Mouse (Mus musculus) limb, embryonic 14.5 days (tissue): ENCODE measurements around the gene Mmp9. TPM values are rescaled to one million over a fixed set of nuclear protein-coding genes. Genes with fewer than 3 reads are reported as not detected.

ENCODE experiments used
- ATAC-seq: fragments of 200-750 bp; cut with Nextera tagmentation; 2 replicates; pipeline ENCODE4 v1.8.0; 2017; ENCODE audit warnings: low read depth, moderate number of reproducible peaks, moderate TSS enrichment; ENCODE audit not compliant: low FRiP score
- DNase-seq: peaks from one replicate; pipeline ENCODE4 v3.0.0-alpha.2; 2015; ENCODE audit warnings: low spot score
- H3K27ac ChIP-seq: fragments of 300-500 bp; sonication (generic); replicated peaks from 2 replicates; pipeline ENCODE4 v1.5.1; 2014; ENCODE audit warnings: low read depth, mild to moderate bottlenecking, low read length, moderate library complexity, mixed read lengths
- H3K27me3 ChIP-seq: fragments of 300-500 bp; sonication (generic); 2 replicates; pipeline ENCODE4 v1.6.1; 2014; ENCODE audit warnings: low read length, mixed read lengths; ENCODE audit not compliant: control insufficient read depth, insufficient read depth
- H3K36me3 ChIP-seq: fragments of 300-500 bp; sonication (generic); 2 replicates; pipeline ENCODE4 v1.6.1; 2014; ENCODE audit warnings: mild to moderate bottlenecking, low read length, moderate library complexity, mixed read lengths; ENCODE audit not compliant: control insufficient read depth, insufficient read depth
- H3K4me1 ChIP-seq: fragments of 300-500 bp; sonication (generic); 2 replicates; pipeline ENCODE4 v1.6.1; 2014; ENCODE audit warnings: antibody characterized with exemption, low read length, mixed read lengths; ENCODE audit not compliant: control insufficient read depth, insufficient read depth
- H3K4me2 ChIP-seq: fragments of 300-500 bp; sonication (generic); replicated peaks from 2 replicates; pipeline ENCODE4 v1.6.1; 2014; ENCODE audit warnings: low read depth, mild to moderate bottlenecking, low read length, moderate library complexity; ENCODE audit not compliant: severe bottlenecking
- H3K4me3 ChIP-seq: fragments of 300-500 bp; sonication (generic); replicated peaks from 2 replicates; pipeline ENCODE4 v1.5.1; 2014; ENCODE audit warnings: low read length
- H3K9ac ChIP-seq: fragments of 300-500 bp; sonication (generic); 2 replicates; pipeline ENCODE4 v1.6.1; 2014; ENCODE audit warnings: mild to moderate bottlenecking, low read depth, low read length, moderate library complexity; ENCODE audit not compliant: severe bottlenecking
- H3K9me3 ChIP-seq: fragments of 300-500 bp; sonication (generic); 2 replicates; pipeline ENCODE4 v1.6.1; 2016; ENCODE audit warnings: low read length; ENCODE audit not compliant: control insufficient read depth
- POLR2A ChIP-seq: fragments of 200-500 bp; IDR thresholded peaks from 2 replicates; pipeline ENCODE4 v1.8.0; 2012; ENCODE audit warnings: inconsistent platforms, mild to moderate bottlenecking, moderate library complexity, borderline replicate concordance; ENCODE audit not compliant: insufficient read depth, insufficient read length; ENCODE audit errors: extremely low read depth
- WGBS: fragments of 180-500 bp; shearing (Covaris S2); extraction: QIAGEN DNeasy Blood & Tissue Kit; methylation state at CpG from one replicate; pipeline ENCODE4 v1.1.7; 2014; 5-methylcytosine and 5-hydroxymethylcytosine counted together
- polyA plus RNA-seq, 2 experiments: library from polyadenylated mRNA; depleted of rRNA in 1 of 2; stranded (reverse) in 1 of 2; unstranded in 1 of 2; fragments of >200 nt; fragmentation: Nextera tagmentation in 1 of 2; extraction: Ambion mirVana in 1 of 2; gene quantifications; 2 replicates each; pipeline versions ENCODE4 v1.2.1 to v1.2.3; 2012 to 2014

The Mmp9 gene
- polyA plus RNA-seq, 2 experiments = 16.7 to 19.1 TPM

DNA sequence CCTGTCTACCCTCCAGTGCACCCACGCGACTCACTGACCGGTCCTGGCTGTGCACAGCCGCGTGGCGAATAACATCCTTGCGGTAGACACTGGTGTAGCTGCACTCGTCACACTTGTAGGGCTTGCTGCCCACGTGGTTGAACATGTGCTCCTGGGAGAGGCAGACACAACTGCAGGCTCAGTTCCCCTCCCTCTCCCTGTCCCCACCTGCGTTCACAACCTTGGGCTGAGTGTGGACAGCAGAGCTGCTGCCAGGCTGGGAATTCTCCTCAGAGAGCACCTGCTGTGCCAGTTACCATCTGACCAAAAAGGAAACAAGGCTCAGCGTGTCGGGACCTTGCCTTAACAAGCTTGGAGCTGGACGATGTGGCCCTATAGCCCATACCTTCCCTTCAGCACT lies 39.2 kb upstream of the Mmp9 start:
- WGBS = 92% methylated on average over 13 of the region's 13 CpGs

GRCm38 (mm10) chr2:164903496-164903895 lies 37.1 kb upstream of the Mmp9 start:
- 87% methylated on average over 1 of the region's 1 CpGs for WGBS
- DNase-seq = no peak
- Histone ChIP-seq H3K36me3 (peaks cover 99% of the 10 kb centered on the region), H3K27me3 (no peaks in the 10 kb centered on the region), H3K9ac (no peak overlapping the region), H3K9me3 (peaks cover 5% of the 10 kb centered on the region), H3K4me1 (no peaks in the 10 kb centered on the region), H3K4me2 (no peak overlapping the region), H3K27ac (no peak overlapping the region), H3K4me3 (no peak overlapping the region)
- TF ChIP-seq POLR2A = no peak
- ATAC-seq = no peak

More for the DNA sequence above, 39.2 kb upstream of the Mmp9 start:
- DNase-seq = no peak
- Histone ChIP-seq H3K9ac (no peak overlapping the region), H3K36me3 (peaks cover 99% of the 10 kb centered on the region), H3K4me1 (no peaks in the 10 kb centered on the region), H3K9me3 (peaks cover 4% of the 10 kb centered on the region), H3K27ac (no peak overlapping the region), H3K27me3 (no peaks in the 10 kb centered on the region), H3K4me2 (no peak overlapping the region), H3K4me3 (no peak overlapping the region)
- ATAC-seq = no peak
- TF ChIP-seq POLR2A = no peak

GRCm38 (mm10) chr2:164906071-164906470 lies 34.5 kb upstream of the Mmp9 start:
- ATAC-seq = no peak
- no peak overlapping the region for H3K9ac ChIP-seq
- 95% methylated on average over 4 of the region's 4 CpGs for WGBS
- DNase-seq = no peak
- peaks cover 85% of the 10 kb centered on the region for H3K36me3 ChIP-seq
- no peak overlapping the region for H3K4me2 ChIP-seq
- no peak overlapping the region for H3K4me3 ChIP-seq
- peaks cover 5% of the 10 kb centered on the region for H3K9me3 ChIP-seq
- H3K27me3 ChIP-seq = no peaks in the 10 kb centered on the region
- TF ChIP-seq POLR2A = no peak
- peaks cover 11% of the 10 kb centered on the region; the same call in 1 of the 2 replicates for H3K4me1 ChIP-seq
- no peak overlapping the region for H3K27ac ChIP-seq

- ATAC-seq (no peak), DNase-seq (no peak)
- Histone ChIP-seq H3K9ac (no peak overlapping the region), H3K27me3 (no peaks in the 10 kb centered on the region), H3K27ac (no peak overlapping the region), H3K4me2 (no peak overlapping the region), H3K9me3 (peaks cover 5% of the 10 kb centered on the region), H3K36me3 (peaks cover 70% of the 10 kb centered on the region), H3K4me3 (no peak overlapping the region), H3K4me1 (peaks cover 15% of the 10 kb centered on the region)
- 95% methylated on average over 12 of the region's 12 CpGs for WGBS
- no peak for TF ChIP-seq POLR2A
Measured at GRCm38 (mm10) chr2:164907511-164907910, 33.1 kb upstream of the Mmp9 start.

- ATAC-seq (no peak), DNase-seq (no peak)
- Histone ChIP-seq H3K4me2 (no peak overlapping the region), H3K9me3 (peaks cover 5% of the 10 kb centered on the region), H3K4me1 (peaks cover 15% of the 10 kb centered on the region), H3K27ac (no peak overlapping the region), H3K4me3 (no peak overlapping the region), H3K27me3 (no peaks in the 10 kb centered on the region), H3K36me3 (peaks cover 65% of the 10 kb centered on the region), H3K9ac (no peak overlapping the region)
- TF ChIP-seq POLR2A = no peak
- 94% methylated on average over 5 of the region's 5 CpGs for WGBS
Measured at GRCm38 (mm10) chr2:164908011-164908410, 32.6 kb upstream of the Mmp9 start.

GRCm38 (mm10) chr2:164909100-164909499 lies 31.5 kb upstream of the Mmp9 start:
- H3K4me1 ChIP-seq = peaks cover 15% of the 10 kb centered on the region
- DNase-seq (no peak), ATAC-seq (no peak)
- H3K9me3 ChIP-seq = peaks cover 5% of the 10 kb centered on the region
- no peak for TF ChIP-seq POLR2A
- peaks cover 55% of the 10 kb centered on the region for H3K36me3 ChIP-seq
- 0 out of 2 replicates have a peak overlapping the region, but pooled peaks have one; percentile 1 for H3K9ac ChIP-seq
- H3K27ac ChIP-seq = no peak overlapping the region
- no peaks in the 10 kb centered on the region for H3K27me3 ChIP-seq
- H3K4me3 ChIP-seq = 0 out of 2 replicates have a peak overlapping the region, but pooled peaks have one; percentile 82
- 97% methylated on average over 3 of the region's 3 CpGs for WGBS
- 0 out of 2 replicates have a peak overlapping the region, but pooled peaks have one; percentile 80 for H3K4me2 ChIP-seq
